Mouse (Mus musculus) layer of hippocampus, adult 8-10 months (tissue): ENCODE results near the gene Kalrn. TPM values are rescaled to one million over a fixed set of nuclear protein-coding genes. Genes with fewer than 3 reads are reported as not detected.

ENCODE experiments used
- DNase-seq, 2 experiments: peaks; one replicate each; pipeline ENCODE4 v3.0.0; 2022; ENCODE audit warnings: low spot score in 2 of 2
- total RNA-seq, 4 experiments: library from RNA; stranded (reverse); gene quantifications; 2 replicates each; pipeline ENCODE4 v1.2.4; 2022

Gene Kalrn
- total RNA-seq, 4 experiments from 2014 or later, result 495 to 557 (median 508) TPM

DNA sequence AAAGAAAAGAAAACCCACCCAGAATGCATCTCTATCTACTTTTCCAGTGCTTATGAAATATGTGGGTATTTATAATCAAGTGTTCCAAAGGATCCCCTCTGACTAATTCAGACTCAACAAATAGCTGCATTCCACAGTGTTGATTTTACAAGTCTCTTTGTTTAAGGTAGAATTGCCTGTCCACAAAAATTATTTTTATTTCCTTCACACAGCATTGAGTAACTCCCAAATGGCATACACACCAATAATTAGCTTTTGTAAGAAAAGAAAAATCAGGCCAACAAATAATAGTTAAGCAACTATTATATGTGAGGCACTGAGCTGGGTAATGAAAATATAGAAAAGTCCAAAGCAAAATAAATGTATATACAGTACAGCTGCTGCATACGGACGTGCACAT is 12.9 kb downstream of the Kalrn start:
- no peak for DNase-seq

DNA sequence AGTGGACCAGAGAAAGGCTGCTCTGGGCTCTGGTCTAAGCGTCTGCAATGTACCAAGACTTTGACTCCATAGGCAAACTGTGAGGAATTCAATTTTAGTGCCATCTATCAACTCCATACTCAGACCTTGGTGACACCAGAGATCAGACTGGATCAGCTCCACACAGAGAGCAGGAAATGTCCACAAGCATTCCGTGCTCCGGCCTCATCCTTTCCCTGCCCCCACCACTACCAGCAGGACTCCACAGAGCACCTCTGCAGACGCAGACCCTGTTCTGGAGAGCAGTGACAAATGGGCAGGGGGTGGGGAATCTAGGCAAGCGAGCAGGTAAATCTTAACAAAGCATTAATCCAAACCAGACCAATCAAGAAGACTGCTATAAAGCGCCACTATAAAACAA is 15.4 kb downstream of the Kalrn start:
- no peak for DNase-seq

DNA sequence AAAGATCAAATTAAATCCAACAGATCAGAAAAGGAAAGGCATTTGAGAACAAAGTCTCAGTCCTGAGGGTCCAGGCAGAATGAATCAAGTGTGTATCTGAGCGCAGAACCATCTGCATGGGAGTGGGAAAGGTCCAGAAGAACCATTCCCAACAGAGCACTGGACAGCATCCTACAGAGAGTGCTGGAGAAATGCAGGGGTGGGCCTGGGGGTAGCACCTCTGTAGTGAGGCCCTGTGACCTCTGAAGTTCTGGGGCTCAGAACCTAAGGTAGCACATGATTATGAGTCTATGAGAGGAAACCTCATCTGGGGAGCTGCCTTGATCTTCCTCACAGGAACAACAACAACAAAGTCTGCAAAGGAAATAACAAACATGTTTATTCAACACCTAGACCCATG is 20.6 kb downstream of the Kalrn start:
- DNase-seq, result no peak

DNA sequence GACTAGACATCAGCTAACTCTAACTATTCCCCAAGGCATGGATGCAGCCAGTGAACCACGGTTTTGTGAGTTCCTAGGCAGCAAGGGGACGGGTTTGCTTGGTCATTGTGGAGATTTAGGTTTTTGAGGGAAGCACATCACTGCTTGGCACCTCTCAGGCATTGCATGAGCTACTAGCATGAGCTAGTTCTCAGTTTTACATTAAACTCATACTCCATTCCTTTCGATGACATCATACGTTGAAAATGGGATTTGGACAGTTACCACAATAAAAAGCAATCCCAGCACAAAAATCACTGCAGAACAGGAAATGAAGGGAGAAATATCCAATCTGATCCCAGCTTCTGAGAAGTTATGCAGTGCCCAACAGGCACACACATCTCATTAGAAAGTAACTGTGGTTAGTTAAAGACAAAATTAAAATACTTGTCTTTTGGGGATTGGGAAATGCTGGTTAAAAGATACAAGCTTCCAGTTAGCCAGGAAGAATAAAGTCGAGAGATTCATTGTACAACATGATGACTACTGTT is 23.8 kb downstream of the Kalrn start:
- DNase-seq, result no peak

DNA sequence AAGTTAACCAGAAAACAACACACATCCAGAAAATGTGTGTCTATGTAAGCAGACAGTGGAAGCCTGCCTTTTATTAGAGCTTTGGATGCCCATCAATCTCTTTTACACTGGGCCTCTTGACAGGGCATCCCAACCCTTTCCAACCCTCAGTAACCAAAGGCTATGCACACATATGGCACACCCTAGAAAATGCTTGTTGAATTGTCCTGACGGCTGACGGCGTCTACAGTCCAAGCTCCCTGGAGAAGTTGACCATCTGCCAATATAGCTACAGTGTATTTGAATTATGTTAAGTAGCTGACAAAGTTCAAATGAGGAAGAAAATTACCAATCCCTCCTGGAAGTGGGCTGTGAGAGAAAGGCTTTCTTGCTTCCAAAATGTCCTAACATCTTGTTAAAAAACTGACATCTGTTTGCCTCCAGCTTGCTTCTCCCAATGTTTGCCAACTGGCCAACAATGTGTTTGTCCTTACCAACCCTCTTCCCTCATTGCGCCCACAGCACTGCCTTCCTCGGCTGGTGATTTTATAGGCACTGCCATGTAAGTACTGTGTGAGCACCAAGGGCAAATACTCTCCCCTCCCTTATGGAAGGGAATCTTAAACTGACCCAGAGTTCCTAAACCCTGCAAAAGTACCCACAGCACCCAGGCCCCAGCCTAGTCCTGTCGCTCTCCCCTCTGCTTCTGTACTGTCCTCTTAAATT is 26.4 kb downstream of the Kalrn start:
- no peak for DNase-seq

DNA sequence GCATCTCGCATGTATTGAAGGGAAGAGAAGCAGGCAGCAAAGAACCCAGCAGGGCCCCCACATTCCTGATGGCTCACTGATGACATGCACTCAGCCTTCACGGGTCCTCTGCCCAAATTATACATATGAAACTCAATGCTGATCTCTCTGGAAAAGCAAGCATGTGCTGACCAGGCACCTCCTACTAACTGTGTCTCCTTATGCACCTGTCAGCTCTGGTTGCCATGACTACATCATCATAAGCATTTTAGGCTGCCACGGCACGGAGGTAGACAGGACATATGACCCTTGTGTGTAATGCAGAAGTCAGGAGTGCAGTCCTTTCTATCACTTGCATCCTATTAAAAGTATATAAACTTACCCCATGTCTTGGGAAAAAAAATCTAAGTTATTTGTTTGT is 29.6 kb downstream of the Kalrn start:
- DNase-seq, result no peak

DNA sequence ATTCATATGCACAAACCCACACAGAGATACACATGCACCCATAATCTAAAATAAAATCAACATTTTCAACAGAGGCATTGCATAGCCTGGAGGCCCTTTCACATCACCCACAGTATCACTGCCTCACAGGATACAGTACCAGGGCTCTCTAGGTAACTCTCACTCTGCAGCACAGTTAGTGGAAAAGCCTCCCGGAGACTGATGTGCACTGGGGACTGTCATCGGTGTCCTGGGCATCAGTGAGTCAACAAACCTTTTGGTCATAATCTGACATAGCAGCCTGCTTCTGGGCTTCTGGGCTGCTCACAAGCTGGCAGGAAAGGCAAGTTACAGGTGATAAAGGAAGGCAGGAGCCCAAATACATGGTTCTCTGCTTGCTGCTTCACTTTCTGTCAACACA is 31.0 kb downstream of the Kalrn start:
- DNase-seq, result no peak

DNA sequence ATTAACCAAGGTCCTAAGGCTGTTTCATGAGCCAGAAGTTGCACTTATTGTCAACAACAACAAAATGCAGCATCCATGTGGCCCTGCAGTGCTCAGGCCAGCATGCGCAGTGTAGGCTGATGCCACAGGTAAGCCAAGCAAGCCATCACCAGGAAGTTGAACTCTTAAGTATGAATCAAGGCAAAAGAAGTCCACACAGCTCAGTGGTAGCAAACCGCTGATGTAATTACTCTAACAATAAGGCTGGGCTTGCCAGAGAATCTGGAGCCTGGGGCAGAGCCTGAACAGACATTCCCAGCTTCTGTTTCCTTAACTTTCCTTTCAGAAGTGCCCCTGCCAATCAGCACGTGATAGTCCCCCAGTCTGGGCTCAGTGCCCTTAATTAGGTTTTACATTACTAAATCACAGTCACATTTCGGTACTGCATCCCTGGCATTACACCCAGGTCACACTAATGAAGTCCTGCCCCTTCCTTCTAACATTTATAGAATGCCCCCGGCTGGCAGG is 34.6 kb downstream of the Kalrn start:
- no peak for DNase-seq

DNA sequence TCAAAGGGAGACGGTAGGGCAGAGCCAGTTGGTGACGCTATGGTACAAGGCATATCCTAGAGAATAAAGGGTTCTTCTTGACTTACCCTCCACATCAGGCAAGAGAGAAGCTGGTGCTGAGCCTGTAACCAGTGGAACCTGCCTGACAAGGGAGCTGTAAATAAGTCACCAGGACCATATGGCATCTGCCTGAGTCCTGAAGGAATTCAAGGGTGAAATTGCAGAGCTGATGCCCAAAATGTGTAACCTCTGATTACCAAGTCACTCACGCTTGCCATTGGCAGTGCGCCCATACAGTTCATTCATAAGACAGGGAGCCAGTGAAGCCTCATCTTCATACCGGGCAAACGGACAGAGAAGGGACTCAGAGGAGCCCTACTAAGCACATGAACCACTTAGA is 37.0 kb downstream of the Kalrn start:
- DNase-seq, result no peak

DNA sequence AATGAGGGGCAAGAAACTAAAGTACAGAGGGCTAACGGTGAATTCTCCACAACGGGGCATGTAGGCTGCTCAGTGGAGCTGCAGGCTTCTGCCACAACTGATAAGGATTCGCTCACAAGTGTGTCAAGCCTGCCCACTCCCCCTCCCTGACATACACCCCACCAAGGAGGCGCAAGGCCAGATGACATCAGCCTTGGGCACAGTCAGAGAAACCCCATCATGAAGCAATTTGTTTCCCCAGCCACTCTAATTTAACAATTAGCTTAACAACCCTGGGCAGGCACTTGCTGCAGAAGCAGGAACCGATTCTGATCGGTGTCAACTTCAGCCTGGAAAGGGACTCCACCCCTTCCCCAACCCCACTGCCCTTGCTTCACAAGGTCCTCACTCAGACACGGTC is 38.2 kb downstream of the Kalrn start:
- DNase-seq, result no peak

DNA sequence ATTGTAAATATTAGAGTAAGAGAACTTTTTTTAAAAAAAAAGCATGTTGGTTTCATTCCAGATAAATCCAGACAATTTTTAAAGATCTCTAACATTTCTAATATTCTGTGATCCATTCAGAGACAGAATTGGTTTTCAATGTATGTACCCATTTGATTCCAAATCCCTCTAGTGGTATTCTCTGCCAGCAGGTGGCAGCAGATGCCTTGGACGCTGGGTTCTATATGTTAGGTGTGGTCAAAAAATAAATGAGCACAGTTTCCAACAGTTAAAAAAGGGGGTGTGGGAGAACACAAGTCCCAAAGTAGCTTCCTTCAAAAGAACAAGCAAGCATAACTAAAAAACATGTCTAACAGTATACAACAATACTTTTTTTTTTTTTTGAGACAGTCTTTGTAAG is 41.8 kb downstream of the Kalrn start:
- DNase-seq, result peak in 1 of 2 experiments; percentile 63

DNA sequence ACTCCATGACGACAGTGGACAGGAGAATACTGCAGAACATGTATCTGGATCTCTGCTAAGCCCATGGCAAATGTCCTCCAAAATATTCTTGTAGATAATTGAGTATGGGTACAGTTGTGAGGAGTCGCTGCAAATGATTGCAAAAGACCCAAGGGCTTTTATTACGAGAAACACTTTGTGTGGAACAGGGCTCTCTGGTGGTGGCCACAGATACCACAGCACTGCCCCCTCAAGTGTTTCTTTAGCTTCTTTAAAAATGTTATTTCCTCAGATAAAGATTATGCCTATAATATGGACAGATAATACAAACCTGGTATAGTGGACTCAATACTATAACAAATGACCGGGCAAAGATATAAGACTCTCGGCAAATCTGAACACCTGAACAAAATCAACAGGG is 43.3 kb downstream of the Kalrn start:
- DNase-seq, result no peak

DNA sequence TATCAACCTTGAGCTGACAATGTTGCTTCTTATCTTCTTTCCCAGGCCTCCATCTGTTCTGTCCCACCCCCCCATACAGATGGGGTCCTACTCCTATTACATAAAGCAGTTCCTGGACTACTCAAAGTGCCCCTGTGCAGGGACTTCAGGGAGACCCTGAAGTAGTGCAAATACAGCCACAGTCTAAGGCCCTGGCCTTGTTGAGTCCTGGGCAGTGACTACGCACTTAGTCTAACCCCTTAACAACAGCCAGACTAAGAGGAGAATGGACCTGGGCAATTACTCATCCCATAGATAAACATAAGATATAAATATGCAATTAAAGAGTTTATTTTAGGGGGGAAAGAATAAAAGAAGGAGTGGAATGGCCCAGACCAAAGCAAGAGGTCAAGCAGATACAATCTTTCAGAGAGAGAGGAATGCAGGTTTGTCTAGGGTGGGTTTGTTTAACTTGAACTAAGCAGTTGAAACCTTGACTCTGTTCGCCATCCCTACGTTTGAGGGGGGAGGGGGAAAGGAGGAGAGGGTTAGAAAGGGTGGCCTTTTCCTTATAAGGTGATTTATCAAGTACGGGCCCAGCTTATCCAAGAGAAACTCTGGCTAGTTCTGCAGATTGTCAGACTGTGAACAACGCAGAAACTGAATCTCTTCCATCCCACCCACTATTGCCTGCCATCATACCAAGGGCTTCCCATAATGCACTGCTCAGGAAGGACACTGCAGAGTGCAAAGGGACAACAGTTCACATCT is 44.9 kb downstream of the Kalrn start:
- no peak for DNase-seq

DNA sequence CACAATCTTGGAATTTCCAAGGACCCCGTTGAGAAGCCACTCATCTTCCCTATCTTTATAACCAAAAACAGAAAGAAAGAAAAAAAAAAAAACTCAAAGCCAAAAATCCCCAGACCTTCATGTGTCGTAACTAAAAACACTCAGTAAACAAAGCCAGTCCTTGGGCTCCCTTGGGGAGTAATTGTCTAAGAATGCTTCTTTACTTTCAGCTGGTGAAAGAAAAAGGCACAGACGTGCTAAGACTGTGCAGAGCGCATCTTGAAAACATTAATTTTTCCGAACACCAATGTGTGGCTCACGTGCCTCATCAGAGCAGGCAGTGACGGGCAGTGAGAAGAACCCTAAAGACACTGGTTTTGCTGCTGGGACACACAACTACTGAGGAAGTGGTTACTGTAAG is 47.0 kb downstream of the Kalrn start:
- DNase-seq, result no peak

DNA sequence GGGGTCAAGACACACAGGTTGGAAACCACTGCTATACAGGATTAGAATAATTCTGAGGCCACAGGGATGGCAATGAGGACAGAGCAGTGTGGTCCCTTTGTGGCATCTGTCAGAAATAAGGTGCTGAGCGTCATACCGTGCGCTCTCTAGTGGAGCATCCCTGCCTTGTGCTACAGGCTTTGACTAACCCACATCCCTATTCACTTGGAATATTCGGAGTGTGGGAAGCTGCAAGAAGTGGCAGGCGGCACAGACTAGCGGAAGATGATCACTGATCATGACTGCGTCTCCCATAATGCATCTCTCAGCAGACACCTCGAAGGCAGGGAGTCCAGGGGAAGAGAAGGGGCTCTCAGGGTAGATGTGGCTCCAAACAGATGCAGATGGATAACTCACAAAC is 47.5 kb downstream of the Kalrn start:
- DNase-seq, result peak; percentile 63 to 66

DNA sequence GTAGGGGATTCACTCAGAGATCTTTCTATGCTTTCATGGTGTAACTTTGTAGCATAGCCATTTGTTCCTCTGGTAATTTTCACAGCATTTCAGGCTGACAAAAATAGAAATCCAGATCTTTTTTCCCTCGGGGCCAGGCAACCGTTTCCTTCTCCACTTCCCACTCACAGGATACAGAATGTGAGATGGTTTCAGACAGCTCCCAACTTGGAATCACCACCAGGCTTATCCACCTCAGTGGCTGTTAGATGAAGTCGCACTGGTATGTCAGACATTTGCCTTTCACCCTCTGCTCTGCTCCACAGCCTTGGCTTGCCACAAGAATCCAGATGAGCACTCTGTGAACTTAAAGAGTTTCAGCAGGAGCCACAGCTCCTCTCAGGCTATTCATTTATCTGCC is 48.1 kb downstream of the Kalrn start:
- DNase-seq, result peak in 1 of 2 experiments; percentile 45

DNA sequence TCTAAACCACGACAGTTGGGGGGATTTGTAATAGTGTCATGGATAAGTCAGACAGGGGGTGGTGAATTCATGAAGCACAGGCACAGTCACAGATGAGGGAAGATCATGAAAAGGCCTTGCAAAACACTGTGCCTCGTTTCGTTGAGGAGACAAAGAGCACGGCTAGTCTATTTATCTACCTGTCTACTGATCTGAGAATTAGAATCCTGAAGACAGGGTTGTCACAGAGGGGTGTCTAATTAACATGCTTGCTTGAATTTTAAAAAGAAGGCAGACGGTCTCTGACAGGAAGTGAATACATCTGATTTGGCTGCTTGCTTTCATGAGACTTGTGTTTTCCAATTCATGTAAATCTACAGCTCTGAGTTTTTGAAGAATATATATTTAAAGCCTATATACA is 52.3 kb downstream of the Kalrn start:
- no peak for DNase-seq

DNA sequence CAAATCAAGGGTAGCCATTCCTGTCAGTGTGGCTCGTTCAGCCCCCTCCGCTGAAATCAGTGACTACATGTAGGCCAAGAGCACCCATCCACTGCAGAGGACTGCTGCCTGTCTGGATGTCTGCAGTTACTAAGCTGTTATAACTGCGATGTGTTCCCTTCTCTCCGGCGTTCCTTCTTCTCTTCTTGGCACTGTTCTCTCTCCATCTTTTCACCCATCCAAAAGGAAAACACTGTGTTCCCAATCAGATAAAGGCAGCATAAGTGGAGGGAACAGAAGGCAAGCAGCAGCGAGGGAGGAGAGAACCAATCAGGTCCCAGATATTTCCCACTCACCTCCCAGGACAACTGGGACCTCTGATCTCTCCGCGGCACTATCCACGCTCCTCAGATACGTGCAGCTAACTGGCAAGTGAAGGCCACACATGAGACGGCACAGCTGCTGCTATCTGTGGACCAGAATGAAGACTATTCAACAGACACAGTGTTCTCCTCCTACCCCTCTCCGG is 56.4 kb downstream of the Kalrn start:
- DNase-seq, result peak in 1 of 2 experiments; percentile 51

DNA sequence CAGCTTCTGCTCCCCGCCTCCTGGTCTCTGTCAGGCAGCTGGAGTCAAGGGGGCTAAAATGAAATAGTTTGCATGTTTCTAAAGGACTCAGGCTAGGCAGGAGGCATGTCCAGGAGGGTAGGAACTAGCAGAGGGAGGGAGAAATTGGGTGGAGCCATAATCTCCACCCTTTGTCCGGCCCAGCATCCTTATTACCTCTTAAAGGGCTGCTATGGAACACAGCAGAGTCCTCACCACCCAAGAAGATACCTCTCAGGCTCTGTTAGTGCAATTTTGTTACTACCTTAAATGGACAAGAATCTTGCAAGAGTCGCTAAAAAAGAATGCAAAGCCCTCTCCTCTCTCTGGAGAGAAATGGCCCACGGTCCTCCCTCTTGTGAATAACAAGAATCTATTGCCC is 57.8 kb downstream of the Kalrn start:
- DNase-seq, result no peak

DNA sequence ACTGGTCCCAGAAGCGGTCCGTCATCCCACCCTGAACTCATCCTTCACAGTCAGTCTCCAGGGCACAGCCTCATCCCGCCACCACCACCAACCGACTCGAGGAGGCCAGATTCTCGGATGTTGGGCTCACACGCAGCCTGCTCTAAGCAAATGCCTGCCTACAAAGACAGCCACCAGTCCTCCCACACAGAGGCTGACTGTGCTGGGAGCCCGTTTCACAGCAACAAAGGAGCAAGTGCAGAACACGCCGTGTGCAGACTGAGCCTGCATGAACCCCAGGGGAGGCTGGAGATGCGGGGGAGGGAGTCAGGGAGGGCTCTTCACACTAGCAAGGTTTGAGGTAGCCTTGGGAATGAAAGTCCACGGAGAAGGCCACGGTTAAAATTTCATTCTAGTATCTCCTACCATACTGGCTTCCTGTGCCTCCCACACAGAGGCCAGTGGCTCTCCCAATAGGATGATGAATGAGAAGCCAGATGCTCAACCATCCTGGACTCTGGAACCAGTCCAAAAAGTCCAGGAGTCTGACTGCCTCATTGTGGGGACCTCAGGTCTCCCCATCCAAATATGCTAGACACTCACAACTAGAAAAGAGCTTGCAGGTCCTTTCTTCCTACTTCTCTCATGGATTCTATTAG is 59.3 kb downstream of the Kalrn start:
- DNase-seq, result peak; percentile 79 to 81

DNA sequence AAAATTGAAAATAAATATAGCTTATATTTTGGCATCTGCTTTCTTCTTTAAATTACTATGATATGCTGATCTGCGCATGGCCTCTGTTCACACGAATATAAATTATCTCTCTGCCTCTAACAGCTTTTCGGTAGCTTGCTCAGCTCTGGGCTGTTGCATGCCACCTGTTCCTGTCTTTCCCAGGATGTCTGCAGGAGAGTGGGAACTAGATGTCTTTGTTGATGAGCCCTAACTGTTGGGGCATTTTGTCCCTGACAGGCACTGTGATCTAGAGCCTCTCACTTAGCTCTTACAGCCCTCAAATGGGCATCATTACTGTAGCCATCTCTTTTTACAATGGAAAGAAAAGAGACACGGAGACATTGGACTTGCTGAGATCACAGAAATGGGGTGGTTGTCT is 61.0 kb downstream of the Kalrn start:
- DNase-seq, result no peak

DNA sequence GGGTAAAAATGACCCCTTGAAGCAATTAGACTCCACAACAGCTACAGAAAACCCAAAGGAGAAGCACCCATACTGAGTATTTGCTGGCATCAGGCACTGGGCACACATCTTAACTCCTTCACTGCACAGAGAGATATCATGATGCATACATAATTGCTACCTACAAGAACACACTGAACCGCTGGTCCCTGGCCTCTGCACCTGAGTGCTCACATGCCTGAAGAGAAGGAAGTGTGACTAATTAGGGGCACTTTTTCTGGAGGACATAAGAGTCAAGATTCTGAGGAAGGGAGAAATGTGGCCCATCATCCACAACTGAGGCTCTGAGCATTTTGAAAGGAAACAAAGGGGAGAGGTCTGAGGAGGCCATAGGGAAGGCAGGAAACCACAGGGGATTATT is 65.2 kb downstream of the Kalrn start:
- DNase-seq, result no peak
